Mouse (Mus musculus) CH12F3 (cell line): ENCODE data around the gene Iqca.

ENCODE experiments used
- in situ Hi-C: fragments of 300-500 bp; cut with MboI; formaldehyde crosslinking; loops from 2 replicates; pipeline ENCODE4 v1.14.3; 2020; ENCODE audit warnings: low sequenced_read_pairs

The Iqca gene

DNA sequence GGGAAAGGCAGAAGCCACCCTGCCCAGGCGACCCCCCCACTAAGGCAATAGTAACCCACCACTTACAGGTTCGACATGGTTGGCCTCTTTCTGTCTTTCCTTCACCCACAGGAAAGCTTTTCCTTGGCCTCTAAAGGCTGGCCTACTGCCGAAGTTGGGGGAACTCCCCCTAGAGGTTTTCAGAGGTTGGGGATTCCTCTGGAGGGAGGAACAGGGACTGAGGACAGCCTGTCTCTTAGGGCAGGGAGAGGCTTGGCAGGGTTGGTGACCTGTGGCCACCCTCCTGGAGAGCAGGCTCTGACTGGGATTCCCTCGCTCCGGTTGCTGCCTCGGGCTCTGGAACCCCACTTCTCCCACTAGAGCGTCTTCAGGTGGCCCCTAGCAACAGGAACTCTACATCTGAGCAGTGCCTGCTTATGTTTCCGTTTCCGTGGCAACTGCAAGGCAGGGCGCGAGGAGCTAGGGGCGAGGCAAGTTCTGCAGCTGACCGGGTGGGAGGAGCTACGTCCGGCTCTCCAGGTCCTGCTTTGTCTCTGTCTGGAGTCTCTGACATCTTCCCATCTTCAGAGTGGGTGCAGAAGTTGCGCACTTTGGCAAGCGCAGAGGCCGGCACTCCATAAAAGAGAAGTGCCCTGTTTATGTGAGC is at the start of gene Iqca:
Iqca (minus strand) TSS at position 303 of the 646 bp plus-strand sequence.
- in situ Hi-C loops: no loop called here

DNA sequence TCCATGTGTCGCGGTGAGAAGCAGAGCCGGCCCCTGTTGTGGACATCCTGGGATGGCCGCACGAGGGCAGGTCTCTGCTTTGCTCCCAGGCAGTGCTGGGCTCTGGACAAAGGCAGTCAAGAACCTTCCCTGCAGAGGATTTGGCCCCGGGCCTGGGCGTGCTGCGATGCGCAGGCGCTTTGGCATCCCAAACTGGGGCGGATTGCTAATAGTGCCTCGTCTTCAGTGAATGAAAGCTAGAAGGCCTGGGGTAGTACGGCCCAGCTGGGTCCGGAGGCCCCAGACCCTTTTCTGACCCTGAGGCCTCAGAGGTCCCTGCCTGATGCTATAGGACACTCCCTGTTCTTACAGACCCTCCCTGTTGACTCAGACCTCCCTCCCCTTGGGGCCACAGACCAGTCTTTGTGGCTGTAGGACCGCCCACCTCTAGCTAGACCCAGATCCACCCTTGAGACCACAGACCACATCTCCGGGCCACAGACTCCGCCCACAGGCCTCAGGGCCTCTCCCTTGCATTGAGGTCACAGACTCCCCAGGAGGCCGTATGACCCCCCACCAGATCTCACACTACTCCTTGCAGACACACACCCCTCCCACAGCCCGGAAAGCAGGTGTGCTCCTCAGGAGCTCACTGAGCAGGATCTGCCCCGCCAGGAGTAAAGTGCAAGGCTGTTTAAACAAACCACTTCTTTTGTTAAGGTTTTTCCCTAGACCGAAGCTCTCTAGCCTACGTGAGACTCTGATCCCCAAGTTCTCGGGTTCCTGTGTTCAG is 49.2 kb upstream of the Iqca start:
- in situ Hi-C loops: no loop called here

DNA sequence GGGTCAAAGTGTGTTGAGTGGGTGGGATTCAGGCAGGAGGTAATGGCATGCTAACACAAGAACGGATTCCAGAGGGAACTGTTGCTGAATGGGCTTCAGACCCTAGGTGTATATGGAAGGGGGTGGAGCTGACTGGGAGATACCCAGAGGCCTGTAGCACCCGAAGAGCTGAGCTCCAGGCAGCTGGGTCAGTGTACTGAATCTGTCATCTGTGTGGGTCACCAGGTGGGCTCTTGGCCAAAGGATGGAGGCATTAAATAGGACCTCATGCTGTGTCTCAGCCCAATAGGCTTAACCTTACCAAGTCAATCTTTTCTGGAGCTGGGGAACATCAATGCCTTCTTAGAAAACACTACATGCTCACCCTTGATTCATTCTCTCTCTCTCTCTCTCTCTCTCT is 48.5 kb upstream of the Iqca start:
- in situ Hi-C loops: no loop called here

DNA sequence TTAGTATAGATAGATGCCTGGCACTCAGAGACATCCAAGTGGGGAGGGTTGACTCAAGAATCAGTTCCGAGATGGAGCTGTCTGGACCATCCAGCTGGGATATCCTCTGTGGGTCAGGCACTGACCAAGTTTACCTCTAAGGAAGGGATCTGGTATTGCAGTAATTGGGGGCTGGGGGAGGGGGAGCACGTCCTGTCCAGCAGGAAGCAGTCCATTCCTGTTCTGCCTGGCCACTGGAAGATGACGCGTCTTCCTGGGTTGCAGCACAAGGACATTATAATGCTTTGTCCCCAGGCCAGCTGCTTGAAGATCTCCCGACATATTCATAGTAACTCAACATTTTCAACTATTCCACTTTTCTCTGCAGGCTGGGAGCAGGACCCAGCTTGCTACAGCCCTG is 48.0 kb upstream of the Iqca start:
- in situ Hi-C loops: no loop called here

DNA sequence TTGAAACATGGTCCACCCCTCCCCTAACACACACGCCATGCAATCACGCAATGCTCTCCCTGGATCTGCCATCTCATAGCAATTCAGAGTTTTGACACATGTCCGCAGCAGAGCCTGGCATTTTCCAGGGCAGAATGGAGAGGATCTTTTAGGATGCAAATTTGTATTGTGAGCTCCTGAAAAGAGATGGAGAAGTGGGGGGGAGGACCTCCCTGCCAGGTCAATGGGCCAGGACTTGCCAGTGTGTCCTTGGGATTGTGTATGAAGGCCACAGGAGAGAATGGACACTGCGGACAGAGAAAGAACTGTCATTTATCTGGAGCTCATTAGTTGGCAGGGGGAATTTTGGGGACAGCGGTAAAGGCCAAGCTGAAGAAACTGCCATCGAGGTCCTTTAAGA is 35.8 kb upstream of the Iqca start:
- in situ Hi-C loops: no loop called here

DNA sequence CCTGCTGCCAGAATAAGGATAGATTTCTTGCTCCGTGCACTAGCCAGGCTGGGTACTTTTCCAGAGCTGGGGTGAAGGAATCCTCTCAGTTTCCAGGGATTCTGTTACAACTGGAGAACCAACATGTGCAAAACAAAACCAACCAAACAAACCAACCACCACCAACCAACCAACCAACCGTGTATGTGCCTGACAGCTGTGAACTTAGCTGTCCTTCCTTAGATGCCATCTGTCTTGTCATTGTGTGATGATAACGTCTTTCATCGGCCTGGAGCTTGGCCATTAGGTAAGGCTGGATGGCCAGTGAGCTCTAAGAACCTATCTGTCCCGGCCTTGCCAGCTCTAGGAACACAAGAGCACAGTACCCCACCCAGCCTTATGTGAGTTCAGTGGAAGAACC is 33.7 kb upstream of the Iqca start:
- in situ Hi-C loops: no loop called here

DNA sequence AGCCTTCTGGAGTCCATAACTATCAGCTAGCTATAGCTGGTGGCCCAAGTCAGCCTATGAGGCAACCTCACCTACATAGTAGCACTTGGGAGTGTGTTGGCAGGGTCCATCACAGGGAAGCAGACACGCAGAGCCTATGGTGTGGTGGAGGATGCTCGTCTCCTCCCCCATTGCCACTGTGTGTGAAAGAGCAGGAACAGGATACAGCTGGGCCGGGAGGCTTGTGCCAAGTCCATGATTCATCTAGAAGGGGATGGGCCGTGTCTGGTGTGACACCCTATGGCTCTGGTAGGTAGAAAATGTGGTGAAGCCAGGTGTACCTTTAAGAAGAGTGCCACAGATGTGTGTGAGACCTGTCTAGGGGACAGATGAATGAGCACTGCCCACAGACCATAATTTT is 33.0 kb upstream of the Iqca start:
- in situ Hi-C loops: no loop called here

DNA sequence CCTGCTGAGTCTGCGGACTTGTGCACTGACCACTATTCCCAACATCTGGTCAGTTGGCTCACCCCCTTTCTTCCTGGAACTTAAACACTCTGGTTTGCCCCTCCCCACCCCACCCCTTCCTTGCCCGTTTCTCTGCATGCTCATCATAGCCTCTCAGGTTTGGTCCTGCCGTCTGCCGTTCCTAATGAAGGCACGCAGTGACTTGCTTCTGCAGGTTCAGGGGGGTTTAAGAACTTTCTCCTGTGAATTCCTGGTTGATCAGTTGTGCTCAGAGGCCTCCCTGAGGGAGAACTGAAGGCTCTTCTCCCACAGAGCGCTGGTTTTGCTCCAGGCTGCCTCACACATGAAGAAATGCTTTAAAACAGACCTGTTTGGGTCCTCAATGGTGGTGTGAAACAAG is 30.4 kb upstream of the Iqca start:
- in situ Hi-C loops: no loop called here

DNA sequence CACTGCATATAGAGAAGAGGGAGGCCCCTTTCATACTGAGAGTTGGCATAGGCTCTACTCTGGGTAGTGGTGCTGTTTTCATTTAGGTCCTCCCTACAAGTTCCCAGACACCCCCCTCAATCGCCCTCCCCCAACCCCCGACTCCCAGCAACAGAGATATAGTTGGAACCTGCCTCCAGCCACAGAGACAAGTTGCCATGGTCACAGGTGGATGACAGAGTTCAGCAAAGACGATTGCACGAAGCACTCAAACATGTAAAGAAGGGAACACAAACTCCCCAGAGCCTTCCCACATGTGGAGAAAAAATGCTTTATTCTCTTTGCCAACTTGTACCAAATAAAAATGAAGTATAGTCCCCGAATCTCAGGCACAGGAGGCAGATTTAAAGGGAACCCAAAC is 29.3 kb upstream of the Iqca start:
- in situ Hi-C loops: no loop called here

DNA sequence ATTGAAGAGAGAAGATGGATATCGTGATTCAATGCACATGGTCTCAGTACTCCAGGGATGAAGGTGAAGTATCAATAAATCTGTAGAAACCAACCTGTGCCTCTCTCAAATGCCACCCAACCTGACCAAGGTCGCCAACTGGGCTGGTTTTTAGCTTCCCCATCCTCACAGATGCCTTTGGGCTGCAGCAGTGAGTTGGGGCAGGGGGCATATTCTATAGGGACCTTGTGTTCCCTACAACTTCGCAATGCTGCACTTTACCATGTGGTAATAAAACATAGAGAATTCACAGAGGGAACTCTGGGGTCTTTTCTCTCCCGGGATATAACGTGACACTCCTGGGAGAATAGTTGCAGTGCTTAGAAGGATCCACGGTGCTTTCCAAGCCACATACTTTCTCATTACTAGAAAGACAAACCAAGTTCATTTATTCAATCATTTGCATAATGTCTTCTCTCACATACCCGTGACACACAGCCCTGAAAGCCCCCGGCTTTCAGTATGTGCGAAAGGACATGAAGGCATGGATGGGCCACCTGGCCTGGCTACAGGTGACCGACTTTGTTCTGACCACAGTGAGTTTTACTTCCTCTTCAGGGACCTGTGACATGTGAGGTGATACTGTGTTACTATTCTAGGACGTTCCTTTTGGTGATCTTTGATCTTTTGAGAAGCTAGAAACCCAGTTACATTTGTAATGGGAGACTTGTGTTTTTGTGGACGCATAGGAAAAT is 27.9 kb upstream of the Iqca start:
- in situ Hi-C loops: no loop called here

DNA sequence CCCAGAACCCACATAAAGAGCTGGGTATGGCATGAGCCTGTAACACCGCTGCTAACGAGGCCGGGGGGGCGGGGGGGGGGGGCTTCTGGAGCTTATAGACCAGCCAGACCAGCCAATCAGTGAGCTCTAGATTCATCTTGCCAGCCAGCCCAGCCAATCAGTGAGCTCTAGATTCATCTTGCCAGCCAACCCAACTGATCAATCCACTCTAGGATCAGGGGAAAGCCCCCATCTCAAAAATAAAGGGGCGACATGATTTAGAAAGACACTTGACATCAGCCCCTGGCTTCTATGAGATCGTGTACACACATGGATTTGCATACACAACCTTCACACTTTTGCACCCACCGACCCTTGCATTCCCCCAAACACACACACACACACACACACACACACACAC is 27.3 kb upstream of the Iqca start:
- in situ Hi-C loops: no loop called here

DNA sequence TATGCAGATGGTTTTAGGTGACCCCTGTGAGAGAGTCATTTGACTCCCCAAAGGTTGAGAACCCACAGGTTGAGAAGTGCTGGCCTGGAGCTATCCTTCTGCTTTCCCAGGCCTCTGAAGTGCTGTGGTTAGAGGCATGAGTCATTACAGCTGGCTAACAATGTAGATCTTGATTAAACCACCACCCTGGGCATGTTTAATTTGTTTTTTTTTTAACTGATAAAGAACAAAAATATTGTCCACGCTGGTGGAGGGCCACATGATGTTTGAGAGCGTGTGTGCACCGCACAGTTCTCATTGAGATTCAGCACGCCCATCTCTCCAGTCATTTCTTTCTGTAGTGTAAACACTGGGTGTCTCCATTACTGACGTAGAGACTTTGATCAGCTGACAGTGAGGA is 24.8 kb upstream of the Iqca start:
- in situ Hi-C loops: no loop called here

DNA sequence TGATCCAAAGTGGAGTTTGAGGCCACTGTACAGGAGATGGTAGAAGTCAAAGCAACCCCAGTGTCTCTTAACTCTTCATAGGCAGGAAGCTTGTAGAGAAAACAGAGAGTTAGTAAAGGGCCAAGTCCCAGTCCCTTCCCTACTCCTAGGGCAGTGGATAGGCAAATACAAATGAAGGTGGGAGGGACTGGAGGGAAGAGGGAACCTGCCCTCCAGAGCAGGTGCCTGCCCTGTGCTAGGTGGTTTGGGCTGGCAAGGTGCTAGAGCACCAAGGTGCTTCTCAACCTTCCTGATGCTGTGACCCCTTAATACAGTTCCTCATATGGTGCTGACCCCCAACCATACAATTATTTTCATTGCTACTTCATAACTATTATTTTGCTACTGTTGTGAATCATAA is 24.4 kb upstream of the Iqca start:
- in situ Hi-C loops: no loop called here

DNA sequence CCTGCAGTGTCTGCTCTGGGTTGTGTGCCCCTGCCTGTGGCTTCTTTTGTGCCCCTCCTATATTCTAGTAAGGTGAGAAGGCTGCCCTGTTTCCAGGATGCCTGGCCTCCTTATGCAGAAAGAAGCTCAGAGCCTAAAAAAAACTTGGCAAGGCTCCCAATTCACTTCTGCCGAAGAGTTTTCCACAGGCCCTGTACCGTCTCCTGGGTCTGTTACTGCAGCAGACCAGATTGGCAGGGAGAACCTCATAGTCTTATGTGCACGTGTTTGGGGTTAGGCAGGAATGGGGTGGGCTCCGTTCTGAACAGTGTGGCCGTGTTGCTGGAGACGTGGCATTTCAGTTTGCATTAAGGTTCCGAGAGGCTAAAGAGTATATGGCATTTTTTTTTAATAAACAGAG is 23.0 kb upstream of the Iqca start:
- in situ Hi-C loops: no loop called here

DNA sequence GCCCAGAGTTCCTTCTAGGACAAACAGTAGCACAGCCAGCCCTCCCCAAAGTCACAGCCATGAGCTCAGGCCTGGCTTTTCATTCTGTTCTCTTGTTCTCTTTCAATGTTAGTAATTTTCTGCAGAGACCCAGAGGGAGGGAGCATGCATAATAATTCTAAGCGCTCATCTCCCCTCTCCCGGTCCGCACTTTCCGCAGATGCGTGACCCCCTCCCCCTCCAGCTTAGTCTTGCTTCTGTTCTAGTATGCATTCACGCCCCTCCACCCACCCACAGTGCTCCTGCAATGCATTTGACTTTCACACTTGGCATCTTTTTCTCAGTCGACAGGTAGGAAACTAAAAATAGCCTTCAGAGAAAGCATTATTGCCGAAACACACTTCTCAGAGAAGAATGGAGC is 21.1 kb upstream of the Iqca start:
- in situ Hi-C loops: no loop called here

DNA sequence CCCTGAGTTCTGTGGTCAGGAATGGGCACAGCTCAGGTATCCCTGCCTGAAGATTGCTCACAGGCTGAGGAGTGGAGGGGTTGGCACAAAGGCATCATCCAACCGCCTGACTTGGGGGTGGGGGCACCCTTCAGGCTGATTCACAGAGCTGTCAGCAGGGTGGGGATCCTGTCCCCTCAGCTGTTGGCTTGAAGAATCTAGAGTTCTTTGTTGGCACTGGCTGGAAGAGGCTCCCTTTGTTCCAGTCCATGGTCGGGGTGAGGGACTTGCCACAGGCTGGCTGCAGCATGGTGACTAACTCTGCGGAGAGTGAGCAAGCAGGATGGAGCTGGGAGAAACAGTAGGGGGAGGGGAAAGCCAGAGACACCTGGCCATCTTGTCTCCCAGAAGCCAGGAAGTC is 11.1 kb upstream of the Iqca start:
- in situ Hi-C loops: no loop called here

DNA sequence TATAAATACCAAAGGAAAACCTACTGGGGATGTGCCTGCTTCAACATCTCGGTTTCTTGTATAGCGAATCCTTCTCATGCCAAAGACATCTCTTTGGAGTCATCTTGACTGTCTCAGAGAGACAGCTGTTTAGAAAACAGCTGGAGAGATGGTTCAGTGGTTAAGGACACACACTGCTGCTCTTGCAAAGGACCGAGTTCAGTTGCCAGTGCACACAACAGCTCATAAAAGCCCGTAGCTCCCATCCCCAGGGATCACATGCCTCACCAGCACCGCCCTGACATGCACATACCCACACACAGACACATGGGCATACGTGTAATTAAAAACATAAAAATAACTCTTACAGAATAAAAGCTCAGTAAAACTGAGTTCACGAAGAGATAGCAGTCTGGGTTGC is 10.0 kb upstream of the Iqca start:
- in situ Hi-C loops: no loop called here

DNA sequence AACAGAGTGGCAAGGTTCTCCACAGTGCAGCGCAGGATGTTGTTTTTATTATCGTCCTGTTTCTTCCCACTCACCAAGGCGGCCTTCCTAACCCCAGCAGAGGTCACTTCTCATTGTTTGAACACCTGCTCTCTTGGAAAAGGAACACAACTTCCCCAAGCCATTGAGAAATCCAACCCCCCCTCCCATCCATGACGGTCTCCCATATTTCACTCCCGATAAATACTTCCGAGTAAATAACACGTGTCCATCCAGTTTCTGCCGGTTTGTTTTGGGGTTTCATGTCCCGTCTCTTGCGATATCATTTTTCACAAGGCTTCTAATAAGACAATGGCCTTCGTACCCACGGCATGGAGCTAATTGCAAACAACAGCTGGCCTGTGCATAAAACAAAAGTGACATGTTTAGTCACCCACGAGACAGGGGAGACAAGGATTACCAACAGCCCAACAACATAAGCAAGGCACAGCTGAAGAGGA is 9.2 kb upstream of the Iqca start:
- in situ Hi-C loops: no loop called here

DNA sequence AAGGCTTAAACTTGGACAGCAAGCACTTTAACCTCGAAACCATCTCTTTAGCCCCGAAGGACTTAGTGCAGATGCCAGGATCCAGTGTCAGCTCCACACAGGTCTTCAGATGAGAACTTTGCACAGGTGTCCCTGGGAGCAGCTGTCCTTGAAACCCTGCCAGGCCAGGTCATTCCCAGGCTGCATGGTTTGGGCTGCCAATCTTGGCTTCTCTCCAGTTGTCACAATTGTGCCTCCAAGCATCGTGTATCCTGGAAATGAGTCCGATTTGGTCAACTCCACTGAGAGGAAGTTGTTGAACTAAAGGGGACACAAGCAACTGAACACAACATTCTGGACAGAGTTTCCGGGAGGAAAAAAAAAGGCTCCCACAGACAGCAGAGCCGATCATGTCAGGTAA is 8.4 kb upstream of the Iqca start:
- in situ Hi-C loops: no loop called here

DNA sequence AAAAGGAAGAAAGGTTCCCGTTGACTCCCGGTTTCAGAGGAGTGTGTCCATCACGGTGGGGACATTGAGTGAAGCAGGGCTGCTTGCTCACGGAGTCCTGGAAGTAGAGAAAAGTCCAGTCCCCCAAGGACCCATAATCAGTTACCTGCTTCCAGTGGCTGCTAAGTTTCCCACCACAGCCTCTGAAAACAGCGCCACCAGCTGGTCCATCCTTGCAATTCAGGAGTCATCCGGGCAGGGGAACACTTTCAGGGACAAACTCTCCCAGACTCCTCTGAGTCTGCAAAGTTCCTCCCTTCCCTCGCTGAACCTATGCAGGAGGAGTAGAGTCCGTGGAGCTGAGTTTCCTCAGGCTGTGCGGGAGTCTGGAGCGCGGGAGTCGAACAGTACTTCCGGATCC is 6.7 kb upstream of the Iqca start:
- in situ Hi-C loops: no loop called here

DNA sequence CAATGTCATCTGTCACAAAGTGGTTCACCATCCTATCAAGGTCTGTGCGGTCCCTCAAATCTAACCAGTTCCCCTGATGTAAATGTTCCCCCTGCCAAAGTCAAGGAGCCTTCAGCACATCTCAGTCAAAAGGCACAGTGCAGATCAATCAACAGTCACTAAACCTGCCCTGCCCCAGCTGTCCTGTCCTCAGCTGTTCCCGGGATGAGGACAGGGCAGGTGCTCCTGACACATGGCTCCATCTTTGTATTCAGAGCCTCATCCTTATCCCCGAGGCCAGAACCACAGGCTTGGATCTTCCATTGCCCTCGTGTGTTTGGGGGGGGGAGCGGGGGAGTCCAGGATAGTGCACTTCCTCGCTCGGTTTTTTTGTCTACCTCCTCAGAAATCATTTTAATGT is 3.4 kb upstream of the Iqca start:
- in situ Hi-C loops: no loop called here

DNA sequence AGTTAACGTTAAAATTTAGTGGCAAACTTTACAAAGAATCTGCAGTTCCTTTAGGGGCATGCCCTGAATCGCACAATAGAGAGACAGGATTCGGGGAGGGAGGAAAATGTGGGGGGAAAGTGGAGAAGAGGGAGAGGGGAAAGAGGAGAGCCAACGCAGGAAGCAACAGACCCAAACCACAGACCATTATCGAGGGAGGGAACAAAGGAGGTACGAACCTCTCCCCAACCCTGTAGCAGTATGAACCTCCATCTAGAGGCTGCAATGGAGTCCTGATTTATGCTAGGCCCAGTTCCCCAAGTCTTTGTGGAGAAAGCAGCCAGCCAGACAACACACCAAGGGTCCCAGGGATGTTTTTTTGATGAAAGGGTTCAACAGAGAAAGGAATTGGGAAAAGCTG is 586 bp upstream of the Iqca start:
- in situ Hi-C loops: no loop called here
